Mouse (Mus musculus) limb, embryonic 14.5 days (tissue): ENCODE measurements at regions not wholly inside any gene's neighbourhood (a gene's known extent, or its start where the extent isn't known, plus 50 kb on each side); places are given as distances from the start of the nearest gene placed in this dataset.

Experiments used
- ATAC-seq: fragments of 200-750 bp; cut with Nextera tagmentation; 2 replicates; pipeline ENCODE4 v1.8.0; 2017; ENCODE audit warnings: low read depth, moderate number of reproducible peaks, moderate TSS enrichment; ENCODE audit not compliant: low FRiP score
- DNase-seq: peaks from one replicate; pipeline ENCODE4 v3.0.0-alpha.2; 2015; ENCODE audit warnings: low spot score
- H3K27ac ChIP-seq: fragments of 300-500 bp; sonication (generic); replicated peaks from 2 replicates; pipeline ENCODE4 v1.5.1; 2014; ENCODE audit warnings: low read depth, mild to moderate bottlenecking, low read length, moderate library complexity, mixed read lengths
- H3K27me3 ChIP-seq: fragments of 300-500 bp; sonication (generic); 2 replicates; pipeline ENCODE4 v1.6.1; 2014; ENCODE audit warnings: low read length, mixed read lengths; ENCODE audit not compliant: control insufficient read depth, insufficient read depth
- H3K36me3 ChIP-seq: fragments of 300-500 bp; sonication (generic); 2 replicates; pipeline ENCODE4 v1.6.1; 2014; ENCODE audit warnings: mild to moderate bottlenecking, low read length, moderate library complexity, mixed read lengths; ENCODE audit not compliant: control insufficient read depth, insufficient read depth
- H3K4me1 ChIP-seq: fragments of 300-500 bp; sonication (generic); 2 replicates; pipeline ENCODE4 v1.6.1; 2014; ENCODE audit warnings: antibody characterized with exemption, low read length, mixed read lengths; ENCODE audit not compliant: control insufficient read depth, insufficient read depth
- H3K4me2 ChIP-seq: fragments of 300-500 bp; sonication (generic); replicated peaks from 2 replicates; pipeline ENCODE4 v1.6.1; 2014; ENCODE audit warnings: low read depth, mild to moderate bottlenecking, low read length, moderate library complexity; ENCODE audit not compliant: severe bottlenecking
- H3K4me3 ChIP-seq: fragments of 300-500 bp; sonication (generic); replicated peaks from 2 replicates; pipeline ENCODE4 v1.5.1; 2014; ENCODE audit warnings: low read length
- H3K9ac ChIP-seq: fragments of 300-500 bp; sonication (generic); 2 replicates; pipeline ENCODE4 v1.6.1; 2014; ENCODE audit warnings: mild to moderate bottlenecking, low read depth, low read length, moderate library complexity; ENCODE audit not compliant: severe bottlenecking
- H3K9me3 ChIP-seq: fragments of 300-500 bp; sonication (generic); 2 replicates; pipeline ENCODE4 v1.6.1; 2016; ENCODE audit warnings: low read length; ENCODE audit not compliant: control insufficient read depth
- POLR2A ChIP-seq: fragments of 200-500 bp; IDR thresholded peaks from 2 replicates; pipeline ENCODE4 v1.8.0; 2012; ENCODE audit warnings: inconsistent platforms, mild to moderate bottlenecking, moderate library complexity, borderline replicate concordance; ENCODE audit not compliant: insufficient read depth, insufficient read length; ENCODE audit errors: extremely low read depth
- WGBS: fragments of 180-500 bp; shearing (Covaris S2); extraction: QIAGEN DNeasy Blood & Tissue Kit; methylation state at CpG from one replicate; pipeline ENCODE4 v1.1.7; 2014; 5-methylcytosine and 5-hydroxymethylcytosine counted together

- H3K4me1 ChIP-seq, result peaks cover 11% of the 10 kb centered on the region
- no peak for DNase-seq
- no peaks in the 10 kb centered on the region for H3K9me3 ChIP-seq
- H3K9ac ChIP-seq, result no peak overlapping the region
- ATAC-seq, result no peak
- no peak for TF ChIP-seq POLR2A
- no peak overlapping the region for H3K27ac ChIP-seq
- 76% methylated on average over 14 of the region's 14 CpGs for WGBS
- H3K36me3 ChIP-seq, result no peaks in the 10 kb centered on the region
- no peaks in the 10 kb centered on the region for H3K27me3 ChIP-seq
- H3K4me3 ChIP-seq, result no peak overlapping the region
- H3K4me2 ChIP-seq, result no peak overlapping the region
These were observed 140.1 kb upstream of the Smim15 start for GRCm38 (mm10) chr13:107904051-107904740.

- Histone ChIP-seq H3K4me2 (no peak overlapping the region), H3K4me3 (no peak overlapping the region), H3K4me1 (peaks cover 11% of the 10 kb centered on the region), H3K27me3 (no peaks in the 10 kb centered on the region), H3K9me3 (no peaks in the 10 kb centered on the region), H3K9ac (no peak overlapping the region), H3K36me3 (no peaks in the 10 kb centered on the region), H3K27ac (0 out of 2 replicates have a peak overlapping the region, but pooled peaks have one; percentile 33)
- WGBS, result 37% methylated on average over 9 of the region's 9 CpGs
- ATAC-seq, result no peak
- DNase-seq, result no peak
- no peak for TF ChIP-seq POLR2A
These were observed 140.9 kb upstream of the Smim15 start for GRCm38 (mm10) chr13:107903150-107903959.

GRCm38 (mm10) chr13:107902800-107903149 is 141.5 kb upstream of the Smim15 start:
- no peak for TF ChIP-seq POLR2A
- Histone ChIP-seq H3K27ac (no peak overlapping the region), H3K9ac (no peak overlapping the region), H3K9me3 (no peaks in the 10 kb centered on the region), H3K4me2 (no peak overlapping the region), H3K4me3 (no peak overlapping the region), H3K27me3 (no peaks in the 10 kb centered on the region), H3K36me3 (no peaks in the 10 kb centered on the region), H3K4me1 (peaks cover 11% of the 10 kb centered on the region)
- ATAC-seq, result no peak
- no peak for DNase-seq
- WGBS, result 74% methylated on average over 5 of the region's 5 CpGs

GRCm38 (mm10) chr13:107899600-107900229 is 144.5 kb upstream of the Smim15 start:
- peaks cover 11% of the 10 kb centered on the region for H3K4me1 ChIP-seq
- no peaks in the 10 kb centered on the region for H3K36me3 ChIP-seq
- no peak for DNase-seq
- no peak for TF ChIP-seq POLR2A
- H3K27ac ChIP-seq, result 0 out of 2 replicates have a peak overlapping the region, but pooled peaks have one; percentile 52
- ATAC-seq, result no peak
- no peak overlapping the region for H3K4me3 ChIP-seq
- WGBS, result 23% methylated on average over 8 of the region's 8 CpGs
- H3K27me3 ChIP-seq, result no peaks in the 10 kb centered on the region
- H3K9ac ChIP-seq, result no peak overlapping the region
- no peak overlapping the region for H3K4me2 ChIP-seq
- H3K9me3 ChIP-seq, result no peaks in the 10 kb centered on the region

GRCm38 (mm10) chr13:107897646-107898045 is 146.6 kb upstream of the Smim15 start:
- Histone ChIP-seq H3K4me2 (no peak overlapping the region), H3K27me3 (no peaks in the 10 kb centered on the region), H3K27ac (no peak overlapping the region), H3K9ac (no peak overlapping the region), H3K4me1 (peaks cover 5% of the 10 kb centered on the region; the same call in 1 of the 2 replicates), H3K4me3 (no peak overlapping the region), H3K9me3 (no peaks in the 10 kb centered on the region), H3K36me3 (no peaks in the 10 kb centered on the region)
- 58% methylated on average over 1 of the region's 1 CpGs for WGBS
- ATAC-seq (no peak), DNase-seq (no peak)
- TF ChIP-seq POLR2A, result no peak
